Mouse (Mus musculus) kidney, adult 11 months (tissue): ENCODE measurements around the gene Olfr196.
"Not testable (repeated sequence)": the region's sequence is repeated elsewhere in the genome, so short reads cannot be mapped to it uniquely, and the experiment has no call there.

ENCODE experiments used
- DNase-seq: peaks from one replicate; pipeline ENCODE4 v3.0.0; 2022

Olfr196 gene

DNA sequence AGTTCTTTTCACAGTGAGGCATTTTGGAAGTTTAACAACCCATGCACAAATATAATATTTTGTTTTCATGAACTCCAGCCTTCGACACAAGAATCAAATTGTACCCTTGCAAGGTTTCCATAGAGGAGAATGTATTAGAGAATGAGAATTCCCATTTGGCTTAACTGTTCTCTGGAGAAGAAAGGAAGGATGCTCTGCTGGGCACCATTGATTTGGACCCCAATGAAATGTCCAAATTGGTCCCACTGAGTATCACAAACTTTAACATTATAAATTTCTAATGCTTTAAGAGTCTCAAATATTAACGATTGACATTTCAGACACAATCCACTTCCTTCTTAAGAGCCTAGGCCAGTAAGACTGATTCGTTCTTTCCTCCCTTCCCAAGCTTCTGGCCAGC is at the start of gene Olfr196:
TSS of gene Olfr196 (minus strand) at position 101 of the 400 bp plus-strand sequence.
- no peak for DNase-seq

DNA sequence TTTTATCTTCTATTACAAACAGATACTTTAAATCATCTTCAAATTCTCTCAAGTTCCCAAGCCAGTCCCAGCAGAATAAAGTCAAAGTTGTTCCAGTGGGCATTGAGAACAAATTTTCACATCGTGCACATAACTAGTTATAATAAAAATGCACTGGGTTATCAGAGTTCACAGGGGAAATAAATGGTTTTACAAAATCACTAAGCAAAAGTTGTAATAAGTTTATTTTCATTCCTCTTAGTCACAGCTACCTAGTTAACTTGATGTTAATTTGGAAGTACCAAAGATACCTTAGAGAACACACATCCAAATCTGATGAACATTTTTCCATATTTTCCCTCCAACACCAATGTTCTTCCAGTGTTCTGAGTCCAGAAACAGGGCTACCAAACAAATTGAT is 49.4 kb upstream of the Olfr196 start, which contains the start of gene Olfr199:
TSS of gene Olfr199 (minus strand) at position 101 of the 400 bp plus-strand sequence.
- not testable (repeated sequence) for DNase-seq

DNA sequence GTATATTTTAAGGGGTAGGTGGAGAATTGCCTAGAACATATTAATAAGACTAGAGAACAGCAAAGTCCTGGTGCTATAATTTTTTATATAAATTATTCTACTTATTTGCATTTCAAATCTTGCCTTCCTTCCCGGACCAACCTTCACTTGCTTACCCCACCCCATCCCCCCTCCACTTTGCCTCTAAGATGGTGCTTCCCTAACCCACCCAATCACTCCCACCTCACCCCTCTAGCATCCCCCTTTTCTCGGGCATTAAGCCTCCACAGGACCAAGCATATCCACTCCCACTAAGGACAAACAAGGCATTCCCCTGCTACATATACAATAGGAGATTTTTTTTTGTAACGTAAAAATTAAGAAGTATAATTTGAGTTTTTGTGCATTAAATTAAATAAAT is 47.6 kb upstream of the Olfr196 start:
- not testable (repeated sequence) for DNase-seq

DNA sequence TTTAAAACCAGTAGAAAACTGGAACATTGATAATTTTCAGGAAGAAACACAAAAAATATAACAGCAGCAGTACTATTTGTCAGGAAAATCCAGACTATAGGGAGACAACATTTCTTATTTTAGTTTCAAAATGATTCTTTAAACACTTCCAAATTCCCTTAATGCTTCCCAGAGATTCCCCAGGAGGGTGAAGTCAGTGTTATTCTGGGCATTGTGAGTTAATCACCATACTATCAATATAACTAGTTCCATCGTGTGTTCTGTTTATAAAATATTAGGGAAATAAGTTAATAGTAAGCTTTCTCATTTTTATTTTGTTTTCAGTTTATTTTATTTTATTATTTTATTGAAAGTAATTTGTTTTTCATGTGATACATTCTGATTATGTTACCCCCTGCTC is 33.2 kb upstream of the Olfr196 start, which contains the start of gene Olfr198:
TSS of gene Olfr198 (minus strand) at position 101 of the 400 bp plus-strand sequence.
- not testable (repeated sequence) for DNase-seq

DNA sequence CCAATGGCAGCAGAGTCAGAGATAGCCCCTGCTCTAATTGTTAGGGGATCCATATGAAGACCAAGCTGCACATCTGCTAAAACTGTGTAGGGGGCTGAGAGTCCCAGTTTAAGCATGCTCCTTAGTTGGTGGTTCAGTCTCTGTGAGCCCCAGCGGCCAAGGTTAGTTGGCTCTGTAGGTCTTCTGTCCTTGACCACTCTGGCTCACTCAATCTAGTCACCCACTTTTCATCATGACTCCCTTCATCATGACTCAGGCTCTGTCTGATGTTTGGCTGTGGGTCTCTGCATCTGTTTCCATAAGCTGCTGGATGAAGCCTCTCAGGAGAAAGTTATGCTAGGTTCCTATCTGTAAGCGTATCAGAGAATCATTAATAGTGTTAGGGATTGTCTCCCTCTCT is 18.3 kb downstream of the Olfr196 start:
- DNase-seq: no peak

DNA sequence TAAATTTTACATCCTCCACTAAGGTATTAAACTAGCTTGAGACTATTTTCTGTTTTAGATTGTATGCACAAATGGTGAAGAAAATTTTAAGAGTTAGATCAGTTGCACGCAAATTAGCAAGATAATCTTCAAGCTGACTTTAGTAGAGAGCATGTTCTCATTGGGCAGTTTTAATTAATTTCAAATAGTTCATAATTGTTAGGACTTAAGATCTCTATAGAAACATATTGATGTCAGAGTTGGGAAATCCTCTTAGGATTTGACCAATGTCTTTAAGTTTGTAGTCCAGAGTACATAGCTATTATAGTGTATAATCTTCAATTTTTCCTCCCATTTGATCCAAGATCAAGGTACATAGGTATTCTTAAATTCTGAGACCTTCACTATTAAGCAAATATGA is 23.5 kb downstream of the Olfr196 start, which contains the start of gene Olfr195:
TSS of gene Olfr195 (plus strand) at position 301 of the 400 bp plus-strand sequence.
- no peak for DNase-seq

DNA sequence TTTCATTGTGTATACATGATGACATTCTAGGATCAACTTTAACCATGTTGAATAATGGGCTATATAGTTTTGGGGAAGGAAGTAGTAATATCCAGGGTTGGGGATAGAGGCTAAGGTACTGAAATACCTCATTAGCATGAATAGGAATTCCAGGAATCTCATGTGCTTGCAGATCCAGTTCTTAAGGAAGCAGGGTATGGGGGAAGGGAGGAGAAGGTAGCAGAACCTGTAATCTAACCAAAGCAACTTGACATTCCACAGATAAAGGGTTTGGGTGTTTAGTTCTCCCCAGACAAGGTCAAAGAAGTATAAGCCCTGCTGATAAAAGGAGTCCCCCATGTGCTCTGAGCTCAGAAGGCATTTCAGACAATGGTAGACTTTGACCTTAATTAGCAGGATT is 29.1 kb downstream of the Olfr196 start:
- DNase-seq: no peak

DNA sequence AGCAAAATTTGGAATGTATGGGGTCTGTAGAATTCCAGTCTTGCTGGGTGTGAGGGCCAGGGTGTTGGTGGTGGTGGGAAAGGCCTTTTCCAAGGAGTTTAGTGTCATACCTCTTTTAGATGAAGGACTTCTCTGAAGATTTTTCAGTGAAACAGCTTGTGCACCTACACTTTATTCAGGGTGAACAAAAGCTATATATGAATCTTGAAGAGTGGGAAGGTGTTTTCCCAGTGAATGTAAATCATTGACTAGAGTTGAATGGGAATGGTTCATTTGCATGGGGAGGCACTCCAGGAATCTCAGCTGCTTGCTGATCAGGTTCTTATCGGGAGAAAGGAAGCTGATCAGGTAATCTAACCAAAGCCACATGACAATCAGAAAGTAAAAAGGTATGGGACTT is 39.5 kb downstream of the Olfr196 start:
- DNase-seq: no peak

DNA sequence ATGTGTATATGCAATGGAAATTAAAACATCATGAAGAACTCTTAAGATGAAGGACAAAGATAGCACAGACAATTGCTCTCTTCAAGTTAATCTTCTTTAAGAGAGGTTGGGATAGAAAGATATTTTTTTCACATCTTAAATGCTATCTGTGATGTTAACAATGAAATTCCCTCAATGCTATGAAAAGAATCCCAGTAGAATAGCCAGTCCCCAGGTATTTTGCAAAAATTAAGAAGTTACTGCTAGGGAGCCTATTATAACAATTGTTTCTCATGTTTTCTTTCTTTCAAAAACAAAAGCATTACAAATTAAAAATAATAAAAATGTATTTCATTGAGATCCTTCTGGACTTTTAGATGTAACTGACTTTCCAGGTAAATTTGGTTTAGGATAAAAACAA is 49.3 kb downstream of the Olfr196 start, which contains the start of gene Olfr194:
TSS of gene Olfr194 (minus strand) at position 101 of the 400 bp plus-strand sequence.
- DNase-seq: no peak
